Mouse (Mus musculus): Measurements from ENCODE around the gene 4930452B06Rik. TPM values are rescaled to one million over a fixed set of nuclear protein-coding genes. Genes with fewer than 3 reads are reported as not detected.
A peak's percentile ranks its signal among the peaks of the same experiment; 100 is the strongest.

Gene 4930452B06Rik
- polyA plus RNA-seq, 1 experiment from 2014 or later = 12.3 TPM

- Histone ChIP-seq H3K27me3 (ENCODE audit: control insufficient read depth, insufficient read depth, low read length) (no peaks in the 10 kb centered on the region), H3K4me1 (ENCODE audit: control insufficient read depth, insufficient read depth, low read length) (no peaks in the 10 kb centered on the region; the same call in 1 of the 2 replicates), H3K4me2 (ENCODE audit: low read depth, severe bottlenecking) (no peak overlapping the region), H3K9ac (ENCODE audit: low read length) (no peak overlapping the region), H3K36me3 (ENCODE audit: control insufficient read depth, insufficient read depth, low read length) (no peaks in the 10 kb centered on the region), H3K9me3 (ENCODE audit: control insufficient read depth, low read length) (no peaks in the 10 kb centered on the region), H3K27ac (replicated peaks; ENCODE audit: low read depth, low read length) (no peak overlapping the region), H3K4me3 (ENCODE audit: low read depth, low read length) (no peak overlapping the region)
- ATAC-seq (ENCODE audit: insufficient number of reproducible peaks, low FRiP score, low TSS enrichment, low read depth) (no peak), DNase-seq (ENCODE audit: low spot score) (peak; percentile 27)
- 29% methylated on average over 4 of the region's 4 CpGs for WGBS
Measured at GRCm38 (mm10) chr14:8511276-8511675, 154.8 kb downstream of the 4930452B06Rik start.

- ATAC-seq (ENCODE audit: insufficient number of reproducible peaks, low FRiP score, low TSS enrichment, low read depth) (no peak), DNase-seq (ENCODE audit: low spot score) (no peak)
- H3K27ac ChIP-seq (replicated peaks; ENCODE audit: low read depth, low read length) = no peak overlapping the region
- no peak overlapping the region for H3K4me3 ChIP-seq (ENCODE audit: low read depth, low read length)
- no peaks in the 10 kb centered on the region for H3K36me3 ChIP-seq (ENCODE audit: control insufficient read depth, insufficient read depth, low read length)
- no peak overlapping the region for H3K4me2 ChIP-seq (ENCODE audit: low read depth, severe bottlenecking)
- H3K9ac ChIP-seq (ENCODE audit: low read length) = no peak overlapping the region
- H3K27me3 ChIP-seq (ENCODE audit: control insufficient read depth, insufficient read depth, low read length) = no peaks in the 10 kb centered on the region
- H3K9me3 ChIP-seq (ENCODE audit: control insufficient read depth, low read length) = no peaks in the 10 kb centered on the region
- H3K4me1 ChIP-seq (ENCODE audit: control insufficient read depth, insufficient read depth, low read length) = no peaks in the 10 kb centered on the region; the same call in 1 of the 2 replicates
- 87% methylated on average over 10 of the region's 10 CpGs for WGBS
Measured at GRCm38 (mm10) chr14:8510288-8510959, 155.6 kb downstream of the 4930452B06Rik start.

- H3K9me3 ChIP-seq (ENCODE audit: control insufficient read depth, low read length) = no peaks in the 10 kb centered on the region
- no peak overlapping the region for H3K27ac ChIP-seq (replicated peaks; ENCODE audit: low read depth, low read length)
- H3K4me2 ChIP-seq (ENCODE audit: low read depth, severe bottlenecking) = no peak overlapping the region
- no peaks in the 10 kb centered on the region; the same call in 1 of the 2 replicates for H3K4me1 ChIP-seq (ENCODE audit: control insufficient read depth, insufficient read depth, low read length)
- no peaks in the 10 kb centered on the region for H3K27me3 ChIP-seq (ENCODE audit: control insufficient read depth, insufficient read depth, low read length)
- no peak overlapping the region for H3K9ac ChIP-seq (ENCODE audit: low read length)
- ATAC-seq (ENCODE audit: insufficient number of reproducible peaks, low FRiP score, low TSS enrichment, low read depth) (no peak), DNase-seq (ENCODE audit: low spot score) (no peak)
- H3K36me3 ChIP-seq (ENCODE audit: control insufficient read depth, insufficient read depth, low read length) = no peaks in the 10 kb centered on the region
- H3K4me3 ChIP-seq (ENCODE audit: low read depth, low read length) = no peak overlapping the region
Measured at GRCm38 (mm10) chr14:8508669-8509068, 157.4 kb downstream of the 4930452B06Rik start.

- whole genome bisulfite sequencing = 91% methylated on average over 2 of the region's 2 CpGs
Measured at GRCm38 (mm10) chr14:8504206-8504605, 161.8 kb downstream of the 4930452B06Rik start.

GRCm38 (mm10) chr14:8503345-8503744 is 162.7 kb downstream of the 4930452B06Rik start:
- no peaks in the 10 kb centered on the region for H3K4me1 ChIP-seq (ENCODE audit: control insufficient read depth, insufficient read depth, low read length)
- H3K9ac ChIP-seq (ENCODE audit: low read length) = no peak overlapping the region
- DNase-seq (ENCODE audit: low spot score) (no peak), ATAC-seq (ENCODE audit: insufficient number of reproducible peaks, low FRiP score, low TSS enrichment, low read depth) (no peak)
- no peaks in the 10 kb centered on the region for H3K36me3 ChIP-seq (ENCODE audit: control insufficient read depth, insufficient read depth, low read length)
- 94% methylated on average over 3 of the region's 3 CpGs for WGBS
- no peaks in the 10 kb centered on the region for H3K9me3 ChIP-seq (ENCODE audit: control insufficient read depth, low read length)
- H3K4me2 ChIP-seq (ENCODE audit: low read depth, severe bottlenecking) = no peak overlapping the region
- H3K4me3 ChIP-seq (ENCODE audit: low read depth, low read length) = no peak overlapping the region
- no peaks in the 10 kb centered on the region for H3K27me3 ChIP-seq (ENCODE audit: control insufficient read depth, insufficient read depth, low read length)
- no peak overlapping the region for H3K27ac ChIP-seq (replicated peaks; ENCODE audit: low read depth, low read length)

More at GRCm38 (mm10) chr14:8504206-8504605, 161.8 kb downstream of the 4930452B06Rik start:
- H3K4me3 ChIP-seq (ENCODE audit: low read depth, low read length) = no peak overlapping the region
- no peaks in the 10 kb centered on the region for H3K4me1 ChIP-seq (ENCODE audit: control insufficient read depth, insufficient read depth, low read length)
- H3K27ac ChIP-seq (replicated peaks; ENCODE audit: low read depth, low read length) = no peak overlapping the region
- no peak overlapping the region for H3K4me2 ChIP-seq (ENCODE audit: low read depth, severe bottlenecking)
- H3K9me3 ChIP-seq (ENCODE audit: control insufficient read depth, low read length) = no peaks in the 10 kb centered on the region
- DNase-seq (ENCODE audit: low spot score) (no peak), ATAC-seq (ENCODE audit: insufficient number of reproducible peaks, low FRiP score, low TSS enrichment, low read depth) (no peak)
- no peaks in the 10 kb centered on the region for H3K27me3 ChIP-seq (ENCODE audit: control insufficient read depth, insufficient read depth, low read length)
- no peaks in the 10 kb centered on the region for H3K36me3 ChIP-seq (ENCODE audit: control insufficient read depth, insufficient read depth, low read length)
- H3K9ac ChIP-seq (ENCODE audit: low read length) = no peak overlapping the region

GRCm38 (mm10) chr14:8502496-8502895 is 163.5 kb downstream of the 4930452B06Rik start:
- no peaks in the 10 kb centered on the region for H3K36me3 ChIP-seq (ENCODE audit: control insufficient read depth, insufficient read depth, low read length)
- 90% methylated on average over 5 of the region's 5 CpGs for WGBS
- H3K4me2 ChIP-seq (ENCODE audit: low read depth, severe bottlenecking) = no peak overlapping the region
- no peaks in the 10 kb centered on the region for H3K27me3 ChIP-seq (ENCODE audit: control insufficient read depth, insufficient read depth, low read length)
- no peaks in the 10 kb centered on the region for H3K4me1 ChIP-seq (ENCODE audit: control insufficient read depth, insufficient read depth, low read length)
- H3K27ac ChIP-seq (replicated peaks; ENCODE audit: low read depth, low read length) = no peak overlapping the region
- no peaks in the 10 kb centered on the region for H3K9me3 ChIP-seq (ENCODE audit: control insufficient read depth, low read length)
- no peak overlapping the region for H3K4me3 ChIP-seq (ENCODE audit: low read depth, low read length)
- no peak for ATAC-seq (ENCODE audit: insufficient number of reproducible peaks, low FRiP score, low TSS enrichment, low read depth)
- no peak for DNase-seq (ENCODE audit: low spot score)
- no peak overlapping the region for H3K9ac ChIP-seq (ENCODE audit: low read length)

- H3K27ac ChIP-seq (replicated peaks; ENCODE audit: low read depth, low read length) = no peak overlapping the region
- H3K4me2 ChIP-seq (ENCODE audit: low read depth, severe bottlenecking) = no peak overlapping the region
- no peaks in the 10 kb centered on the region for H3K27me3 ChIP-seq (ENCODE audit: control insufficient read depth, insufficient read depth, low read length)
- ATAC-seq (ENCODE audit: insufficient number of reproducible peaks, low FRiP score, low TSS enrichment, low read depth) (no peak), DNase-seq (ENCODE audit: low spot score) (no peak)
- no peaks in the 10 kb centered on the region for H3K36me3 ChIP-seq (ENCODE audit: control insufficient read depth, insufficient read depth, low read length)
- H3K4me3 ChIP-seq (ENCODE audit: low read depth, low read length) = no peak overlapping the region
- WGBS = 91% methylated on average over 2 of the region's 2 CpGs
- no peaks in the 10 kb centered on the region for H3K4me1 ChIP-seq (ENCODE audit: control insufficient read depth, insufficient read depth, low read length)
- H3K9me3 ChIP-seq (ENCODE audit: control insufficient read depth, low read length) = no peaks in the 10 kb centered on the region
- no peak overlapping the region for H3K9ac ChIP-seq (ENCODE audit: low read length)
Measured at GRCm38 (mm10) chr14:8495691-8496090, 170.3 kb downstream of the 4930452B06Rik start.

GRCm38 (mm10) chr14:8494952-8495351 is 171.1 kb downstream of the 4930452B06Rik start:
- no peak overlapping the region for H3K4me3 ChIP-seq (ENCODE audit: low read depth, low read length)
- H3K9me3 ChIP-seq (ENCODE audit: control insufficient read depth, low read length) = no peaks in the 10 kb centered on the region
- H3K4me2 ChIP-seq (ENCODE audit: low read depth, severe bottlenecking) = no peak overlapping the region
- ATAC-seq (ENCODE audit: insufficient number of reproducible peaks, low FRiP score, low TSS enrichment, low read depth) (no peak), DNase-seq (ENCODE audit: low spot score) (no peak)
- H3K9ac ChIP-seq (ENCODE audit: low read length) = no peak overlapping the region
- no peak overlapping the region for H3K27ac ChIP-seq (replicated peaks; ENCODE audit: low read depth, low read length)
- H3K36me3 ChIP-seq (ENCODE audit: control insufficient read depth, insufficient read depth, low read length) = no peaks in the 10 kb centered on the region
- no peaks in the 10 kb centered on the region for H3K27me3 ChIP-seq (ENCODE audit: control insufficient read depth, insufficient read depth, low read length)
- H3K4me1 ChIP-seq (ENCODE audit: control insufficient read depth, insufficient read depth, low read length) = no peaks in the 10 kb centered on the region
- 81% methylated on average over 4 of the region's 4 CpGs for WGBS

- Histone ChIP-seq H3K27ac (replicated peaks; ENCODE audit: low read depth, low read length) (no peak overlapping the region), H3K27me3 (ENCODE audit: control insufficient read depth, insufficient read depth, low read length) (no peaks in the 10 kb centered on the region), H3K4me1 (ENCODE audit: control insufficient read depth, insufficient read depth, low read length) (no peaks in the 10 kb centered on the region), H3K4me2 (ENCODE audit: low read depth, severe bottlenecking) (no peak overlapping the region), H3K4me3 (ENCODE audit: low read depth, low read length) (no peak overlapping the region), H3K9ac (ENCODE audit: low read length) (no peak overlapping the region), H3K36me3 (ENCODE audit: control insufficient read depth, insufficient read depth, low read length) (no peaks in the 10 kb centered on the region), H3K9me3 (ENCODE audit: control insufficient read depth, low read length) (no peaks in the 10 kb centered on the region)
- WGBS = 69% methylated on average over 1 of the region's 1 CpGs
- ATAC-seq (ENCODE audit: insufficient number of reproducible peaks, low FRiP score, low TSS enrichment, low read depth) = no peak
- no peak for DNase-seq (ENCODE audit: low spot score)
Measured at GRCm38 (mm10) chr14:8494260-8494659, 171.8 kb downstream of the 4930452B06Rik start.
